Mouse (Mus musculus) midbrain, embryonic 14.5 days (tissue): Measurements from ENCODE around the gene Rcvrn. TPM values are rescaled to one million over a fixed set of nuclear protein-coding genes. Genes with fewer than 3 reads are reported as not detected.

Source experiments
- ATAC-seq: fragments of 200-750 bp; cut with Nextera tagmentation; 2 replicates; pipeline ENCODE4 v1.8.0; 2017; ENCODE audit warnings: moderate number of reproducible peaks, moderate library complexity; ENCODE audit not compliant: low FRiP score, low TSS enrichment
- DNase-seq: peaks from one replicate; pipeline ENCODE4 v3.0.0-alpha.2; 2015
- H3K27ac ChIP-seq: fragments of 300-500 bp; sonication (generic); replicated peaks from 2 replicates; pipeline ENCODE4 v1.5.1; 2014; ENCODE audit warnings: mild to moderate bottlenecking, low read depth, low read length, moderate library complexity
- H3K27me3 ChIP-seq: fragments of 300-500 bp; sonication (generic); 2 replicates; pipeline ENCODE4 v1.6.1; 2014; ENCODE audit warnings: low read length, control low read depth, mixed read lengths; ENCODE audit not compliant: control insufficient read depth, insufficient read depth
- H3K36me3 ChIP-seq: fragments of 300-500 bp; sonication (generic); 2 replicates; pipeline ENCODE4 v1.6.1; 2014; ENCODE audit warnings: low read length, control low read depth; ENCODE audit not compliant: control insufficient read depth, insufficient read depth
- H3K4me1 ChIP-seq: fragments of 300-500 bp; sonication (generic); 2 replicates; pipeline ENCODE4 v1.6.1; 2014; ENCODE audit warnings: mild to moderate bottlenecking, antibody characterized with exemption, low read length, control low read depth; ENCODE audit not compliant: control insufficient read depth, insufficient read depth
- H3K4me2 ChIP-seq: fragments of 300-500 bp; sonication (generic); 2 replicates; pipeline ENCODE4 v1.6.1; 2014; ENCODE audit warnings: mild to moderate bottlenecking, low read length, moderate library complexity
- H3K4me3 ChIP-seq: fragments of 300-500 bp; sonication (generic); replicated peaks from 2 replicates; pipeline ENCODE4 v1.5.1; 2014; ENCODE audit warnings: low read depth, low read length
- H3K9ac ChIP-seq: fragments of 300-500 bp; sonication (generic); replicated peaks from 2 replicates; pipeline ENCODE4 v1.6.1; 2014; ENCODE audit warnings: mild to moderate bottlenecking, low read length, moderate library complexity
- H3K9me3 ChIP-seq: fragments of 300-500 bp; sonication (generic); 2 replicates; pipeline ENCODE4 v1.6.1; 2016; ENCODE audit warnings: low read length, control low read depth, mixed read lengths; ENCODE audit not compliant: control insufficient read depth
- WGBS: fragments of 180-500 bp; shearing (Covaris S2); extraction: QIAGEN DNeasy Blood & Tissue Kit; methylation state at CpG from one replicate; pipeline ENCODE4 v1.1.7; 2014; 5-methylcytosine and 5-hydroxymethylcytosine counted together
- polyA plus RNA-seq: library from polyadenylated mRNA; unstranded; fragments of >200 nt; fragmentation: Nextera tagmentation; extraction: Ambion mirVana; gene quantifications from 2 replicates; pipeline ENCODE4 v1.2.1, GENCODE M21; 2014

Gene Rcvrn
- polyA plus RNA-seq, 1 experiment from 2014 or later = not detected

- Histone ChIP-seq H3K9ac (no peak overlapping the region), H3K4me3 (no peak overlapping the region), H3K9me3 (no peaks in the 10 kb centered on the region), H3K36me3 (no peaks in the 10 kb centered on the region), H3K27ac (no peak overlapping the region), H3K4me2 (no peak overlapping the region), H3K27me3 (no peaks in the 10 kb centered on the region), H3K4me1 (no peaks in the 10 kb centered on the region)
- no peak for DNase-seq
- WGBS = 77% methylated on average over 5 of the region's 5 CpGs
- no peak for ATAC-seq
Measured at GRCm38 (mm10) chr11:67666129-67666528, 29.0 kb upstream of the Rcvrn start.

DNA sequence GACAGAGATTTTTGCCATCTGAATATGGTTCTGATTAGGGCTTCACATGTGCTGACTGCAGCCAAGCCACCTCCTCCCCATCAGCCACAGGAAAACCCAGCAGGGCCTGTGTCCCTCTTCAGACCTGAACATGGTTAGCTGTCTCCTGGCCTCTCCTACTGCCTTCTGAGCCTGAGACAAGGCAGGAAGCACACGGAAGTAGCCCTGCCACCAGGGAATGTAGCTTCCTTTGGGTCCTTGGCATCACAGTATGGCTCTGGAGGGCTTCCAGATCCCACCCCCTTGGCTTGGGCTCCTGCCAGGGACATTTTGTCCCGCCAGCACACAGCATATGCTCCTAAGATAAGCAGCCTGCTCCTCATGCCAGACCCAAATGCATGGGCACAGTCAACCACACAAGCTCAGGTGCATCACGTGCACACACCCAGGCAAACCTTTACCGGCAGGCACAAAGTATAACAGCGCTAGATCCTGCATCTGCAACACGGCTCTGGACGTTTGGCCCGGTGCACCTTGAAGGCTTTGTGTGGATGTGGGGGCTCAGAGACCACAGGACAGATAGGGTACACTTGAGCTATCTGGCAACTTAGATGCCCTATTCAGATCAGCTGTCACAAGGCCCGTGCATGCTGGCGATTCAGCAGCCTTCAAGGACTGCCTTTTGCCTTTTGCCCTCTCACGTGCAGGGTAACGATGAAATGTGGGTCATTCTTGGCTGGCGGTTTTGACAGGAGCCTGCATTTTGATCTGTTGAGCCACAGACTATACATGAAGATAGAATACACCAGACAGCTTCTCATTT lies 27.4 kb upstream of the Rcvrn start:
- WGBS = 84% methylated on average over 13 of the region's 13 CpGs

DNA sequence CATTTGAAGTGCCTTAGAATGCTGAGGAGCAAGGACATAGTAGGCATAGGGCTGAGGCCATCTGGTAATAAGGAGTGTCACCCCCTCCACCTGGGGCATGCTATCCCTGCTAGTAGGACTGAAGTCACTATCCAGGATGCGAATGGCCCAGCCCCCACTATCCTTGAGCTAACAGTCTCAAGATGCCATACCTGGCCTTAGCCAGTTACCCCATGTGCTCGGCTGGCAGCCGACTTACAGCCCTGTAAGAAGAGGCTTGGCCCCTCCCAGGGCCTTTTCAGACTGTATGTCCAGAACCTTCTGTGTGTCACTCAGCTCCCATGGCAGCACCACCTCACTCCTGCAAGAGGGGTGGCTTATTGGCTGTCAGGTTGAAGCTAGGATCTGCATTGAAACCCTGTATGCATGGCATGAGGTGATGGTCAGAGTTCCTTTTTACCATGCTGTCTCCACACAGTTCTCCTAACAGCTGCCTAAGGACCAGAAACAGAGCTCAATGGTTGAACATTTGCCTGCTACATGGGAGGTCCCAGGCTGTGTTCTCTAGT lies 26.6 kb upstream of the Rcvrn start:
- H3K27me3 ChIP-seq = no peaks in the 10 kb centered on the region
- H3K9me3 ChIP-seq = no peaks in the 10 kb centered on the region
- no peak for DNase-seq
- H3K4me2 ChIP-seq = no peak overlapping the region
- H3K9ac ChIP-seq = no peak overlapping the region
- ATAC-seq = no peak
- WGBS = 89% methylated on average over 3 of the region's 3 CpGs
- no peak overlapping the region for H3K4me3 ChIP-seq
- H3K4me1 ChIP-seq = no peaks in the 10 kb centered on the region
- no peak overlapping the region for H3K27ac ChIP-seq
- H3K36me3 ChIP-seq = no peaks in the 10 kb centered on the region

More for the DNA sequence above, 27.4 kb upstream of the Rcvrn start:
- H3K4me3 ChIP-seq = no peak overlapping the region
- H3K4me1 ChIP-seq = no peaks in the 10 kb centered on the region
- no peak overlapping the region; the same call in 1 of the 2 replicates for H3K27ac ChIP-seq
- no peak overlapping the region for H3K4me2 ChIP-seq
- DNase-seq (no peak), ATAC-seq (no peak)
- no peaks in the 10 kb centered on the region for H3K27me3 ChIP-seq
- no peaks in the 10 kb centered on the region for H3K36me3 ChIP-seq
- H3K9ac ChIP-seq = no peak overlapping the region
- H3K9me3 ChIP-seq = no peaks in the 10 kb centered on the region

DNA sequence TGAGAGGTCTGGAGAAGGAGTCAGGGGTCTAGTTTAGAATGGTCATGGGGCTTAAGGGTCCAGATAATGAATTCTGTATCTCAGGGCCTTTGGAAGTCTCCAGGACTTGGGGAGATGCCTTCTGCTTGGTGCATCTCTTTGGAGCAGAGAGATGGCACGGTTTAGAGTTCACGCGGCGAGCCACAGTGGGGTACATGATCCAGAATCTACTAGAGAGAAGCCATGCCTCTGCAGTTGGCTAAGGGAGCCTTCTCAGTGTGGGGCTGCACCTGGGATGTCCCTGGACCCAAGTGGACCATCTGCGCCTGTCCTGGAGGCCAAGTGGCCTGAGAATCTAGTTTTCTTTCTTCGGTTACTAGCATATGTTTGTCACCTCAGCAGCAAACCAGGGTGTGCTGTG lies 25.1 kb upstream of the Rcvrn start:
- 94% methylated on average over 6 of the region's 6 CpGs for WGBS
- H3K4me2 ChIP-seq = no peak overlapping the region
- H3K4me1 ChIP-seq = no peaks in the 10 kb centered on the region
- H3K36me3 ChIP-seq = no peaks in the 10 kb centered on the region
- H3K9ac ChIP-seq = no peak overlapping the region
- DNase-seq (no peak), ATAC-seq (no peak)
- H3K9me3 ChIP-seq = no peaks in the 10 kb centered on the region
- no peak overlapping the region for H3K4me3 ChIP-seq
- no peaks in the 10 kb centered on the region for H3K27me3 ChIP-seq
- H3K27ac ChIP-seq = no peak overlapping the region

DNA sequence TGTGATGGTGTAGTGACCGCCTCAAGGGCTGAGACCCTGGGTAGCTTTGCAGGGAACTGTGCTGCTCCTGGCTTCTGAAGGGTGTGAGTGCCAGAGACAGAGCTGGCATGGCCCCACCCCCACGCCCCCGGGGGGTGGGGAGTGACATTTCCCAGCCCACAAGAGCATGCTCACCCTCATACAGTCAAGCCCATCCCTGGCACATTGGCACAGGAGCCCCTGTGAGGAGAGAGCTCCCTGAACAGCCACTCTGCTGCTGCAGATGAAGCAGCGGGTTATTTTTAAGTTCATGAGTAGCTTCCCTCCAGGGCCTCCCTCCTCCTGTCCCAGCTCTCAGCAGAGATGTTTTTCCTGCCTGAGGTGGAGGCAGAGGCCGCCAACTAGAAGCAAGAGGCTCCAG lies 23.0 kb upstream of the Rcvrn start:
- no peak for ATAC-seq
- no peak overlapping the region for H3K4me2 ChIP-seq
- DNase-seq = no peak
- no peaks in the 10 kb centered on the region for H3K9me3 ChIP-seq
- 74% methylated on average over 5 of the region's 5 CpGs for WGBS
- H3K4me3 ChIP-seq = no peak overlapping the region
- H3K27me3 ChIP-seq = no peaks in the 10 kb centered on the region
- no peak overlapping the region for H3K27ac ChIP-seq
- no peaks in the 10 kb centered on the region for H3K4me1 ChIP-seq
- no peaks in the 10 kb centered on the region for H3K36me3 ChIP-seq
- H3K9ac ChIP-seq = no peak overlapping the region

DNA sequence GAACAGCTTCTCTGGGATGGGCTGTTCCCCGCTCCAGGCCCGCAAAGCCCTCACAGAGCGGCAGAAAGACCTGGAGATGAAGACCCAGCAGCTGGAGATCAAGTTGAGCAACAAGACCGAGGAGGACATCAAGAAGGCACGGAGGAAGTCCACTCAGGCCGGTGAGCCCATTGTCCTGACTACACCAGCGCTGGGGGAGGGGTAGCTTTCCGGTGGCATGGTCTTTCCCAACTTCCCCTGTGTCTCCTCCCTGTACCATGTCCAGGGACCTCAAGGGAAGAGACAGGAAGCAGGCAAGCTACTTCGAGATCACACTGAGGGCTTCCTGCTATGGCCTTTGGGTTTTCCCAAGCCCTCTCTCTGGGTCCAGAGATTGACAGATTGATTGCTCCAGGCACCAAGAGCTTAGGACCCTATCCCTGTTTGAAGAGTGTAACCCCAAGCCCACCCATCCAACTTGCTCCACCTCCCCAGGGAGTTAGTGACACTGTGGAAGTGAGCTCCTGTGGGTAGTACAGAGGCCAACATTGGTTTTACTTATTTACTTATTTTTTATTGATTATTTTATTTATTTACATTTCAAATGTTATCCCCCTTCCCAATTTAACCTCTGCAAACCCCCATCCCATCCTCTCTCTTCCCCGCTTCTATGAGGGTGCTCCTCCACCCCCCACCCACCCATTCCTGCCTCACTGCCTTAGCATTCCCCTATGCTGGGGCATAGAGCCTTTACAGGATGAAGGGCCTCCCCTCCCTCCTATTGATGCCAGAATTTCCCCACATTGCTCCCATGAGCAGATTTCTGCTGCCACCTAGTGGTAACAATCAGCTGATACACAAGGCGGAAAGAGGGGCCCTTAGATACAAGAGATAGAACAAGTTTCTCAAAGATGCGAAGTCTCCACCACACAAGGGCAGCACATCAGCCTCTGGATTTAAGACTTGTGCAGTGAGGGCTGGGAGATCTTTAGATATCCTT lies 19.3 kb upstream of the Rcvrn start:
- no peak overlapping the region for H3K4me2 ChIP-seq
- H3K4me3 ChIP-seq = no peak overlapping the region
- no peaks in the 10 kb centered on the region for H3K36me3 ChIP-seq
- no peaks in the 10 kb centered on the region for H3K4me1 ChIP-seq
- ATAC-seq (peak; percentile 53), DNase-seq (peak; percentile 93)
- H3K27ac ChIP-seq = no peak overlapping the region
- H3K9me3 ChIP-seq = no peaks in the 10 kb centered on the region
- no peak overlapping the region for H3K9ac ChIP-seq
- WGBS = 61% methylated on average over 12 of the region's 12 CpGs
- no peaks in the 10 kb centered on the region for H3K27me3 ChIP-seq

- H3K9ac ChIP-seq = no peak overlapping the region
- no peaks in the 10 kb centered on the region for H3K27me3 ChIP-seq
- ATAC-seq (no peak), DNase-seq (no peak)
- no peaks in the 10 kb centered on the region for H3K4me1 ChIP-seq
- no peaks in the 10 kb centered on the region for H3K9me3 ChIP-seq
- H3K36me3 ChIP-seq = no peaks in the 10 kb centered on the region
- no peak overlapping the region for H3K4me3 ChIP-seq
- H3K27ac ChIP-seq = no peak overlapping the region
- H3K4me2 ChIP-seq = no peak overlapping the region
- 77% methylated on average over 5 of the region's 5 CpGs for WGBS
Measured at GRCm38 (mm10) chr11:67679300-67679699, 15.8 kb upstream of the Rcvrn start.

DNA sequence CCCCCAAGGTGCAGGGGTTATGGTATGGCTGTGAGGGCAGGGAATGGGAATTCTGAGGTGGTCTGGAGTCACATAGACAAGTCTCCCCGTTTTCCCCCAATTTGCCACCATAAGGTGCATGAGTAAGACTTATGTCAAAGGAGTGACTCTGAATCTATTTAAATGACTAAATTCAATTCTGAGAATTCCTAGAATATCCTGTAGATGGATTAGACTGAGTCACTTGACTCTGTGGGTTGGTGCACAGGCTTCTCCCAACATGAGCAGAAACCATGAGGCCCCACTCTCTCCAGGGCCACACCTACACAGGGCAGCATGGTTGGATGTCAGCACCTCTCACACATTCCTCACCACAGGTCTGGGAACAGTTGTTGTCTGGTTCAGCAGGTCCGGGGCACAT lies 15.2 kb upstream of the Rcvrn start:
- Histone ChIP-seq H3K9me3 (no peaks in the 10 kb centered on the region), H3K4me3 (no peak overlapping the region), H3K4me1 (no peaks in the 10 kb centered on the region), H3K4me2 (no peak overlapping the region), H3K9ac (no peak overlapping the region), H3K27me3 (no peaks in the 10 kb centered on the region), H3K36me3 (no peaks in the 10 kb centered on the region), H3K27ac (no peak overlapping the region)
- DNase-seq (no peak), ATAC-seq (no peak)
- WGBS = 90% methylated on average over 2 of the region's 2 CpGs
